Mouse (Mus musculus) heart, adult 2 months (tissue): Measurements from ENCODE around the gene Ppp2r5a.

Experiments used
- CTCF ChIP-seq: fragments of 200-600 bp; IDR thresholded peaks from 2 replicates; pipeline ENCODE4 v1.8.1; 2022; ENCODE audit warnings: antibody characterized with exemption, mild to moderate bottlenecking, moderate library complexity
- EP300 ChIP-seq: fragments of 200-500 bp; IDR thresholded peaks from 2 replicates; pipeline ENCODE4 v1.6.1; 2011; ENCODE audit warnings: low read depth, low read length, control low read depth; ENCODE audit not compliant: insufficient read depth

- TF ChIP-seq CTCF (no peak), EP300 (no peak)
Observed at GRCm38 (mm10) chr1:191323381-191323780, 79.7 kb downstream of the Ppp2r5a start.
